Mouse (Mus musculus): ENCODE measurements around the gene Clasp2.

DNA sequence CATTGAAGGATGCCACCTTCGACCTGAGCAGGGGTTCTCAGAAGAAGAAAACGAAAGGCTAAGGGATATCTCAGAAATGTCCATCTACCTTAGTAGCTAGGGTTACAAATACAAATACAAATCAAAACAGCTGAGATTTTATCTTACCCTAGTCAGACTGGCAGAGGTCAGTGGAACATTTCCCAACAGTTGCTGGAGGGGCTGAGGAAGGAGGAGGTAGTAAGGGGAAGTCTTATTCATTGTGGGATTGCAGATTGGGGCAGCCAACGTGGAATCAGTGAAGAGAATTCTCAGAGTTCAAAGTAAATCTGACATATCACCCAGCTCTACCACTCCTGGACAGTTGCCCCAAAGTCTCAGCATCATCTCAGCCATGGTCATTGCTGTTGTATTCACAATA lies 39.6 kb downstream of the Clasp2 start:
- TF ChIP-seq CTCF (IDR thresholded peaks at IDR 0.05; ENCODE audit: insufficient read depth, low read length) (no peak), POLR2A (IDR thresholded peaks at IDR 0.05; ENCODE audit: borderline replicate concordance, extremely low read depth, low read depth, low read length) (no peak)
